ENCODE assay signal across 8 mouse cellular contexts in genomic region chr14:45463599-45463998, GRCm38 (mm10). TPM values are rescaled to one million over a fixed set of nuclear protein-coding genes. Genes with fewer than 3 reads are reported as not detected.
DNase-seq lines count a peak whose midpoint lies in the region; ATAC-seq lines count a peak whose summit lies in the region.

No protein-coding gene starts in this region.

- 0 out of 2 replicates have a peak overlapping the region, but pooled peaks have one; percentile 8 for H3K4me3 ChIP-seq in embryonic facial prominence, embryonic 10.5 days
- H3K4me3 ChIP-seq in hindbrain, embryonic 10.5 days, result no peak overlapping the region
- no peak overlapping the region for H3K4me3 ChIP-seq in limb, embryonic 12.5 days (replicated peaks)
- no peak overlapping the region for H3K4me3 ChIP-seq in midbrain, embryonic 16.5 days (ENCODE audit: low read depth, low read length)

- H3K36me3 ChIP-seq in embryonic facial prominence, embryonic 10.5 days (replicated peaks), result peaks cover 89% of the 10 kb centered on the region
- H3K36me3 ChIP-seq in hindbrain, embryonic 10.5 days, result peaks cover 76% of the 10 kb centered on the region
- peaks cover 83% of the 10 kb centered on the region for H3K36me3 ChIP-seq in limb, embryonic 12.5 days
- peaks cover 18% of the 10 kb centered on the region for H3K36me3 ChIP-seq in midbrain, embryonic 16.5 days (ENCODE audit: control insufficient read depth, insufficient read depth, low read length)

- no peaks in the 10 kb centered on the region for H3K9me3 ChIP-seq in embryonic facial prominence, embryonic 10.5 days
- no peaks in the 10 kb centered on the region for H3K9me3 ChIP-seq in hindbrain, embryonic 10.5 days
- no peaks in the 10 kb centered on the region for H3K9me3 ChIP-seq in limb, embryonic 12.5 days
- H3K9me3 ChIP-seq in midbrain, embryonic 16.5 days (replicated peaks; ENCODE audit: control insufficient read depth, low read length, poor library complexity, severe bottlenecking), result no peaks in the 10 kb centered on the region

- H3K9ac ChIP-seq in limb, embryonic 12.5 days (replicated peaks), result no peak overlapping the region
- peak overlapping the region; percentile 52 for H3K9ac ChIP-seq in midbrain, embryonic 16.5 days (ENCODE audit: low read depth, low read length)

- no peak for ATAC-seq in limb, embryonic 12.5 days (ENCODE audit: insufficient number of reproducible peaks, insufficient read depth, low FRiP score, low TSS enrichment, low read depth)
- no peak; the same call in 1 of the 2 replicates for ATAC-seq in midbrain, embryonic 16.5 days

- H3K4me1 ChIP-seq in embryonic facial prominence, embryonic 10.5 days, result peaks cover 27% of the 10 kb centered on the region
- peaks cover 32% of the 10 kb centered on the region for H3K4me1 ChIP-seq in hindbrain, embryonic 10.5 days (replicated peaks)
- peaks cover 25% of the 10 kb centered on the region for H3K4me1 ChIP-seq in limb, embryonic 12.5 days (replicated peaks)
- H3K4me1 ChIP-seq in midbrain, embryonic 16.5 days (ENCODE audit: control insufficient read depth, insufficient read depth, low read length), result peaks cover 15% of the 10 kb centered on the region

- WGBS in embryonic facial prominence, embryonic 10.5 days, result 13% methylated on average over 10 of the region's 10 CpGs
- 11% methylated on average over 10 of the region's 10 CpGs for WGBS in hindbrain, embryonic 10.5 days
- 24% methylated on average over 10 of the region's 10 CpGs for WGBS in limb, embryonic 12.5 days
- WGBS in midbrain, embryonic 16.5 days, result 16% methylated on average over 10 of the region's 10 CpGs

- DNase-seq in ZHBTc4 (ENCODE audit: low read depth, low spot score), result peak; percentile 84
- peak; percentile 71 for DNase-seq in embryonic facial prominence, embryonic 10.5 days (ENCODE audit: low spot score)
- peak; percentile 67 for DNase-seq in hindbrain, embryonic 10.5 days (ENCODE audit: low spot score)
- no peak for DNase-seq in frontal cortex, postnatal 10 days (ENCODE audit: low spot score in 2 of 2)
- no peak for DNase-seq in left cerebral cortex, adult 18-20 months (ENCODE audit: low spot score in 2 of 2)
- DNase-seq in frontal cortex, postnatal 14 days (ENCODE audit: low spot score in 2 of 2), result no peak

- no peak overlapping the region for H3K4me2 ChIP-seq in limb, embryonic 12.5 days
- no peak overlapping the region for H3K4me2 ChIP-seq in midbrain, embryonic 16.5 days (ENCODE audit: low read length)

- H3K27me3 ChIP-seq in embryonic facial prominence, embryonic 10.5 days (replicated peaks; ENCODE audit: low read depth, poor library complexity, severe bottlenecking), result no peaks in the 10 kb centered on the region
- no peaks in the 10 kb centered on the region for H3K27me3 ChIP-seq in hindbrain, embryonic 10.5 days (ENCODE audit: insufficient read depth, poor library complexity, severe bottlenecking)
- no peaks in the 10 kb centered on the region for H3K27me3 ChIP-seq in limb, embryonic 12.5 days
- H3K27me3 ChIP-seq in midbrain, embryonic 16.5 days (ENCODE audit: control insufficient read depth, insufficient read depth, low read depth, low read length), result no peaks in the 10 kb centered on the region

- peak overlapping the region; percentile 70 for H3K27ac ChIP-seq in embryonic facial prominence, embryonic 10.5 days (replicated peaks)
- H3K27ac ChIP-seq in hindbrain, embryonic 10.5 days, result peak overlapping the region; percentile 86
- H3K27ac ChIP-seq in limb, embryonic 12.5 days, result peak overlapping the region; percentile 54; the same call in 1 of the 2 replicates
- peak overlapping the region; percentile 38 for H3K27ac ChIP-seq in midbrain, embryonic 16.5 days (ENCODE audit: low read length)

RNA-seq across cellular contexts. Expression of gene Gnpnat1, which starts 58.9 kb away (rescaled TPM):
- polyA plus RNA-seq in embryonic facial prominence, embryonic 10.5 days (2016; fragmentation: Nextera tagmentation; extraction: Ambion mirVana), result 54.6 and 57.0 TPM in 2 replicates
- 38.6 and 46.1 TPM in 2 replicates for polyA plus RNA-seq in hindbrain, embryonic 10.5 days (2016; fragmentation: Nextera tagmentation; extraction: Ambion mirVana)
- 48.1 and 49.9 TPM in 2 replicates for polyA plus RNA-seq in limb, embryonic 12.5 days (2016; fragmentation: Nextera tagmentation; extraction: Ambion mirVana)
- 33.6 and 34.6 TPM in 2 replicates for polyA plus RNA-seq in midbrain, embryonic 16.5 days (2015; fragmentation: Nextera tagmentation; extraction: Ambion mirVana)
- total RNA-seq in left cerebral cortex, adult 18-20 months (2021), result 10 to 100 TPM; 19.1 to 21.1 TPM

Comparison
In these comparisons a context has a peak if more than half of its experiments do, and no peak if none do; other contexts are left out.
1. DNase-seq: peak in ZHBTc4 (single experiment), embryonic facial prominence, embryonic 10.5 days (single experiment) and hindbrain, embryonic 10.5 days (single experiment); none in frontal cortex, postnatal 10 days (0 of 2), left cerebral cortex, adult 18-20 months (0 of 2) and frontal cortex, postnatal 14 days (0 of 2).
2. Peak in every context shown above with its lines, with median percentiles within 50 percentile points of each other: H3K27ac ChIP-seq.